Mouse (Mus musculus) naive thymus-derived CD4-positive, alpha-beta T cell, adult 2 months (primary cell): ENCODE data around the gene Srf.
A peak's percentile ranks its signal among the peaks of the same experiment; 100 is the strongest.
"Not testable (repeated sequence)": the region's sequence is repeated elsewhere in the genome, so short reads cannot be mapped to it uniquely, and the experiment has no call there.

Experiments used
- DNase-seq: peaks from one replicate; pipeline ENCODE4 v3.0.0-alpha.2; 2011; ENCODE audit warnings: low read depth

Gene Srf

GRCm38 (mm10) chr17:46555673-46556583, at the start of gene Srf:
Srf (minus strand) TSS chr17:46556175.
- DNase-seq = peak; percentile 97

GRCm38 (mm10) chr17:46605126-46605525, 49.2 kb upstream of the Srf start:
- no peak for DNase-seq

GRCm38 (mm10) chr17:46603229-46603628, 47.3 kb upstream of the Srf start:
- no peak for DNase-seq

- no peak for DNase-seq
Measured at GRCm38 (mm10) chr17:46602212-46602611, 46.2 kb upstream of the Srf start.

- DNase-seq = no peak
Measured at GRCm38 (mm10) chr17:46600569-46600968, 44.6 kb upstream of the Srf start.

- DNase-seq = no peak
Measured at GRCm38 (mm10) chr17:46598963-46599362, 43.0 kb upstream of the Srf start.

- no peak for DNase-seq
Measured at GRCm38 (mm10) chr17:46597956-46598355, 42.0 kb upstream of the Srf start.

GRCm38 (mm10) chr17:46595336-46595735, 39.4 kb upstream of the Srf start:
- no peak for DNase-seq

- no peak for DNase-seq
Measured at GRCm38 (mm10) chr17:46594606-46595005, 38.6 kb upstream of the Srf start.

GRCm38 (mm10) chr17:46593124-46593523, 37.1 kb upstream of the Srf start:
- DNase-seq = no peak

GRCm38 (mm10) chr17:46591406-46591805, 35.4 kb upstream of the Srf start:
- no peak for DNase-seq

- no peak for DNase-seq
Measured at GRCm38 (mm10) chr17:46590439-46590838, 34.5 kb upstream of the Srf start.

GRCm38 (mm10) chr17:46589635-46590314, 33.8 kb upstream of the Srf start:
- no peak for DNase-seq

- no peak for DNase-seq
Measured at GRCm38 (mm10) chr17:46588913-46589312, 32.9 kb upstream of the Srf start.

GRCm38 (mm10) chr17:46588173-46588572, 32.2 kb upstream of the Srf start:
- DNase-seq = peak; percentile 44

GRCm38 (mm10) chr17:46586327-46586726, 30.4 kb upstream of the Srf start:
- no peak for DNase-seq

- DNase-seq = no peak
Measured at GRCm38 (mm10) chr17:46578650-46579049, 22.7 kb upstream of the Srf start.

- peak; percentile 55 for DNase-seq
Measured at GRCm38 (mm10) chr17:46576070-46576469, 20.1 kb upstream of the Srf start.

- DNase-seq = no peak
Measured at GRCm38 (mm10) chr17:46574535-46574934, 18.6 kb upstream of the Srf start.

GRCm38 (mm10) chr17:46571005-46571404, 15.0 kb upstream of the Srf start:
- DNase-seq = no peak

GRCm38 (mm10) chr17:46559146-46559545, 3.2 kb upstream of the Srf start:
- peak; percentile 71 for DNase-seq

- no peak for DNase-seq
Measured at GRCm38 (mm10) chr17:46558151-46558550, 2.2 kb upstream of the Srf start.

GRCm38 (mm10) chr17:46557321-46557720, 1.3 kb upstream of the Srf start:
- DNase-seq = not testable (repeated sequence)
